ENCODE assay signal across 23 mouse cellular contexts in the genomic region with DNA sequence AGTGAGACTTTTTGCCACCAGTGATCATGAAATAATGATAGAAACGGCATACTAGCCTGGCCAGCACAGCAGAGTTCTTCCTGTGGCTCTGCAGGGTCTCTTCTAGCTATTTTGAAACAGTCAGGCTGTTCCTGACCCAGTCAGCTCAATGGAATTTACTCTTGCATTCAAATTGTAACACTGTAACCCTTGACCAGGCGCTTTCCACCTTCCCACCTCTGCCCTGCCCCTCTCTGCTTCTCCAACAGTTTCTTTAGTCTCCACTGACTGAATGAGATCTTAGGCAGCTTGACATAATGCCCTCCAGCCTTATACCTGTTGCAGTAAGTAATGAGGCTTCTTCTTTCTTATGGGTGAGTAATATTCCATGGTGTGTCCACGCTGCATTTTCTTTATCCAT. TPM values are rescaled to one million over a fixed set of nuclear protein-coding genes. Genes with fewer than 3 reads are reported as not detected.
"Had no signal": no experiment of that assay in that cellular context is flagged by ENCODE, and none has a peak within 500 bp of the region (broad histone marks: within the 10 kb centered on the region; RNA-seq: fewer than 3 reads in every experiment).

No protein-coding gene starts in this region.

- H3K27ac ChIP-seq: liver, embryonic 15.5 days; lung, embryonic 15.5 days; macrophage; midbrain, embryonic 13.5 days; midbrain, embryonic 15.5 days; neural tube, embryonic 12.5 days; stomach, embryonic 15.5 days; stomach, postnatal 0 days had no signal

- H3K4me1 ChIP-seq: midbrain, embryonic 13.5 days; neural tube, embryonic 12.5 days had no signal

- H3K9me3 ChIP-seq: liver, embryonic 15.5 days; lung, embryonic 15.5 days; megakaryocyte, embryonic 14.5 days; midbrain, embryonic 13.5 days; midbrain, embryonic 15.5 days; neural tube, embryonic 12.5 days; stomach, embryonic 15.5 days had no signal

- H3K36me3 ChIP-seq: midbrain, embryonic 13.5 days; midbrain, embryonic 15.5 days; neural tube, embryonic 12.5 days had no signal

- H3K4me3 ChIP-seq: liver, embryonic 15.5 days; lung, embryonic 15.5 days; midbrain, embryonic 13.5 days; midbrain, embryonic 15.5 days; neural tube, embryonic 12.5 days; stomach, embryonic 15.5 days had no signal

- DNase-seq: lung, adult 2 months; lung, postnatal 14 days; lung, postnatal 36 days; right cerebral cortex, postnatal 14 days; thymus, adult 2 months; thymus, postnatal 25 days; thymus, postnatal 4 days had no signal

- ATAC-seq: lung, postnatal 0 days; midbrain, embryonic 13.5 days; midbrain, embryonic 15.5 days had no signal

- H3K9ac ChIP-seq: liver, embryonic 15.5 days; lung, embryonic 15.5 days; midbrain, embryonic 13.5 days; midbrain, embryonic 15.5 days; neural tube, embryonic 12.5 days; stomach, embryonic 15.5 days had no signal

- H3K4me2 ChIP-seq: liver, embryonic 15.5 days; lung, embryonic 15.5 days; midbrain, embryonic 11.5 days; midbrain, embryonic 13.5 days; midbrain, embryonic 15.5 days; neural tube, embryonic 12.5 days; stomach, embryonic 15.5 days had no signal

RNA-seq across cellular contexts. Expression of gene Rdh8, which starts 48.6 kb away (rescaled TPM):
- polyA plus RNA-seq: liver, embryonic 15.5 days; lung, adult 2 months; lung, embryonic 15.5 days; lung, postnatal 0 days; macrophage; midbrain, embryonic 11.5 days; midbrain, embryonic 13.5 days; midbrain, embryonic 15.5 days; midbrain, postnatal 0 days; neural tube, embryonic 12.5 days; neural tube, embryonic 14.5 days; spleen, adult 2 months; stomach, embryonic 15.5 days; stomach, postnatal 0 days; testis, adult 2 months; thymus, adult 2 months; urinary bladder, adult 2 months had no signal
